In the genomic region with DNA sequence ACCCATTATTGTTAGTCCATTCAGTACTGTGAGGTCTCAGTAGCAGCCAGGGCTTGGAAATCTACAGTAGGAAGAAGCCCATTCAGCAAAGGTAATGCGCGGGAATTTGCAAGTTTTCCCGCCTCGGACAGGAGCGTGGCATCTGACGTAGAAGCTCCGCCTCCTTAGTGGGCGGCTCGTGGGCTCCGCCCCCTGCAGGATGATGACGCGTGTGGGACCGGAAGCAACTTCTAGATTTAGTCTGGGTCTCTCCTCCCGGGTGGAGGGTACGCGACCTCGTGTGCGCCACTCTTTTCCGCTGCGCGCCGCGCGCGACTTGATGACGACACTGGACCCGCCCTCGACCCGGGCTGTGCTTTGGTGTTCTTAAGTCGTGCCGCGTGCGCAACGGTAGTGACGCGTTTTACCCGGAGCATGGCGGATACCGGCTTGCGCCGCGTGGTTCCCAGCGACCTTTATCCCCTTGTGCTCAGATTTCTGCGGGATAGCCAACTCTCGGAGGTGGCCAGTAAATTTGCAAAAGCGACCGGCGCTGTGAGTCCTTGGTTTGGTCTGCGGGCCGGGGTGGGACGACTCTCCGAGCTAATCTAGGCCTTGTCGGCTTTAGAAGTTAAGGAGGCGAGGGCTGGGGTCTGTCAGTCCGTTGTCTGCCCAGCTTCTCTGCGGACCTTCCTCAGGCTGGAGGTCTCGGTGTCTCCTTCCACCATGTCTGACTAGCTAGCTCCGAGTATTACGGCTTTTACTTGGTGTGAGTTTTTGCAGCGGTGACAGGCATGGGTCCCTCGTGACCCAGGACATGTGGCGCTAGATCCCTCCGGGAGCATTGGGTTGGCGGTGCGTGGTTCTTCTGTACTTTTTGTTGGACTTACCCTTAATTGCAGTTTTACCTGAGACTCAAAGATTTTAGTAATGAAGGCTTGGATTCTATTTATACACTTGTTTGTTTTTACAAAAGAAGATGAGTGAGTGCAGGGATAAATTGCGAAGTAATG, we compare ENCODE assay signal across 8 mouse cellular contexts. TPM values are rescaled to one million over a fixed set of nuclear protein-coding genes. Genes with fewer than 3 reads are reported as not detected.
DNase-seq lines count a peak whose midpoint lies in the region; ATAC-seq and TF ChIP-seq lines count a peak whose summit lies in the region.

Gene Nolc1, plus strand, starts transcription at position 248 of the 992 bp plus-strand sequence.

- peaks cover 61% of the 10 kb centered on the region for H3K36me3 ChIP-seq in kidney, embryonic 14.5 days (ENCODE audit: control insufficient read depth, insufficient read depth, low read length)
- peaks cover 61% of the 10 kb centered on the region for H3K36me3 ChIP-seq in limb, embryonic 15.5 days

- H3K9ac ChIP-seq in kidney, embryonic 14.5 days (ENCODE audit: low read depth, low read length): peak within 1 kb of the TSS; percentile 79
- peak within 1 kb of the TSS; percentile 57 for H3K9ac ChIP-seq in limb, embryonic 15.5 days

- H3K4me1 ChIP-seq in bone marrow macrophage, adult 2 months (ENCODE audit: control insufficient read depth, insufficient read depth, low read length): peaks cover 4% of the 10 kb centered on the region
- no peaks in the 10 kb centered on the region for H3K4me1 ChIP-seq in embryonic fibroblast, embryonic 13.5 days (ENCODE audit: control insufficient read depth, insufficient read depth, low read length)
- peaks cover 12% of the 10 kb centered on the region for H3K4me1 ChIP-seq in kidney, embryonic 14.5 days (ENCODE audit: control insufficient read depth, insufficient read depth, low read length)
- peaks cover 20% of the 10 kb centered on the region for H3K4me1 ChIP-seq in limb, embryonic 15.5 days

- H3K4me2 ChIP-seq in kidney, embryonic 14.5 days (replicated peaks; ENCODE audit: low read depth, low read length): peak within 1 kb of the TSS; percentile 81
- H3K4me2 ChIP-seq in limb, embryonic 15.5 days: peak within 1 kb of the TSS; percentile 63

- no peak for TF ChIP-seq CTCF in bone marrow macrophage, adult 2 months (IDR thresholded peaks at IDR 0.05; ENCODE audit: low read depth, low read length)
- no peak for TF ChIP-seq CTCF in embryonic fibroblast, embryonic 13.5 days (IDR thresholded peaks at IDR 0.05; ENCODE audit: borderline replicate concordance, insufficient read depth, low read length)

- no peak for TF ChIP-seq POLR2A in bone marrow macrophage, adult 2 months (IDR thresholded peaks at IDR 0.05; ENCODE audit: borderline replicate concordance, low read depth, low read length)
- TF ChIP-seq POLR2A in embryonic fibroblast, embryonic 13.5 days (IDR thresholded peaks at IDR 0.05; ENCODE audit: low read depth, low read length): peak; percentile 85

- no peaks in the 10 kb centered on the region for H3K27me3 ChIP-seq in kidney, embryonic 14.5 days (ENCODE audit: control insufficient read depth, insufficient read depth, low read length)
- no peaks in the 10 kb centered on the region for H3K27me3 ChIP-seq in limb, embryonic 15.5 days

- no peaks in the 10 kb centered on the region for H3K9me3 ChIP-seq in kidney, embryonic 14.5 days (ENCODE audit: control insufficient read depth, low read length)
- no peaks in the 10 kb centered on the region for H3K9me3 ChIP-seq in limb, embryonic 15.5 days

- ATAC-seq in kidney, embryonic 14.5 days (ENCODE audit: low FRiP score, low TSS enrichment): peak; percentile 98
- ATAC-seq in limb, embryonic 15.5 days (ENCODE audit: insufficient number of reproducible peaks, low FRiP score, low TSS enrichment, low read depth): peak; percentile 96

- peak; percentile 100 for DNase-seq in A20 (ENCODE audit: low read depth, low spot score)
- peak; percentile 99 for DNase-seq in heart, adult 9 months (ENCODE audit: low spot score in 2 of 2)
- peak; percentile 98 to 99 for DNase-seq in monocyte, adult 2 months (ENCODE audit: low read depth in 1 of 2, low spot score in 2 of 2)
- DNase-seq in spleen, postnatal 36 days (ENCODE audit: low spot score in 2 of 2): peak; percentile 99

- H3K4me3 ChIP-seq in bone marrow macrophage, adult 2 months (ENCODE audit: insufficient read depth, low read length): peak within 1 kb of the TSS; percentile 78
- H3K4me3 ChIP-seq in embryonic fibroblast, embryonic 13.5 days (ENCODE audit: insufficient read depth, low read length): peak within 1 kb of the TSS; percentile 92
- peak within 1 kb of the TSS; percentile 83 for H3K4me3 ChIP-seq in kidney, embryonic 14.5 days (ENCODE audit: low read length)
- H3K4me3 ChIP-seq in limb, embryonic 15.5 days: peak within 1 kb of the TSS; percentile 71

- WGBS in kidney, embryonic 14.5 days: under 1% methylated on average over 66 of the region's 66 CpGs
- WGBS in limb, embryonic 15.5 days: under 1% methylated on average over 66 of the region's 66 CpGs

- peak within 1 kb of the TSS; percentile 58 for H3K27ac ChIP-seq in bone marrow macrophage, adult 2 months (ENCODE audit: insufficient read depth, low read depth, low read length)
- peak within 1 kb of the TSS; percentile 13; the same call in 1 of the 2 replicates for H3K27ac ChIP-seq in embryonic fibroblast, embryonic 13.5 days (ENCODE audit: insufficient read depth, low read length)
- peak within 1 kb of the TSS; percentile 67; the same call in 1 of the 2 replicates for H3K27ac ChIP-seq in kidney, embryonic 14.5 days (ENCODE audit: low read depth, low read length)
- peak within 1 kb of the TSS; percentile 78 for H3K27ac ChIP-seq in limb, embryonic 15.5 days

RNA-seq across cellular contexts. Expression of gene Nolc1, which starts in this region (rescaled TPM):
- polyA plus RNA-seq in bone marrow macrophage, adult 2 months (2012; ENCODE audit: insufficient read depth, insufficient read length, missing spikeins): 15.8 and 16.8 TPM in 2 replicates
- polyA plus RNA-seq in embryonic fibroblast, embryonic 13.5 days (2011; ENCODE audit: insufficient read length, low read depth, missing spikeins): 56.2 and 57.1 TPM in 2 replicates
- 80.6 and 114 TPM in 2 replicates for polyA plus RNA-seq in kidney, embryonic 14.5 days (2014; fragmentation: Nextera tagmentation; extraction: Ambion mirVana)
- polyA plus RNA-seq in limb, embryonic 15.5 days (2015; fragmentation: Nextera tagmentation; extraction: Ambion mirVana): 70.4 and 79.6 TPM in 2 replicates

Comparison
In these comparisons a context has a peak if more than half of its experiments do, and no peak if none do; other contexts are left out.
1. Peak in every context shown above with its lines: DNase-seq, ATAC-seq, H3K4me3 ChIP-seq and H3K27ac ChIP-seq.
2. H3K27ac ChIP-seq: peak in every context shown above with its lines; median percentile 78 in limb, embryonic 15.5 days; 67 in kidney, embryonic 14.5 days; 58 in bone marrow macrophage, adult 2 months; 13 in embryonic fibroblast, embryonic 13.5 days.